Mouse (Mus musculus): ENCODE measurements around the gene Arl6ip4. TPM values are rescaled to one million over a fixed set of nuclear protein-coding genes. Genes with fewer than 3 reads are reported as not detected.

Gene Arl6ip4
- polyA plus RNA-seq (2016; fragmentation: Nextera tagmentation; extraction: Ambion mirVana): 94.1 and 100 TPM in 2 replicates

GRCm38 (mm10) chr5:124115990-124116845, at the start of gene Arl6ip4:
TSS of gene Arl6ip4 (plus strand) at chr5:124116089.
- H3K4me3 ChIP-seq: peak within 1 kb of the TSS; percentile 88
- H3K4me2 ChIP-seq: peak within 1 kb of the TSS; percentile 91
- ATAC-seq: no peak
- no peaks in the 10 kb centered on the region for H3K9me3 ChIP-seq (replicated peaks)
- peaks cover 55% of the 10 kb centered on the region for H3K36me3 ChIP-seq
- H3K4me1 ChIP-seq: peaks cover 76% of the 10 kb centered on the region
- H3K27ac ChIP-seq: peak within 1 kb of the TSS; percentile 78
- WGBS (ENCODE audit: insufficient replicate concordance): 1% methylated on average over 64 of the region's 64 CpGs
- H3K9ac ChIP-seq: peak within 1 kb of the TSS; percentile 95
- H3K27me3 ChIP-seq (replicated peaks): no peaks in the 10 kb centered on the region

- no peak overlapping the region for H3K4me3 ChIP-seq
- 74% methylated on average over 3 of the region's 3 CpGs for WGBS (ENCODE audit: insufficient replicate concordance)
- no peaks in the 10 kb centered on the region for H3K36me3 ChIP-seq
- H3K27me3 ChIP-seq (replicated peaks): no peaks in the 10 kb centered on the region
- no peak overlapping the region for H3K9ac ChIP-seq
- no peak for ATAC-seq
- H3K4me2 ChIP-seq: no peak overlapping the region
- H3K4me1 ChIP-seq: peaks cover 14% of the 10 kb centered on the region
- H3K9me3 ChIP-seq (replicated peaks): no peaks in the 10 kb centered on the region
- H3K27ac ChIP-seq: no peak overlapping the region
Measured at GRCm38 (mm10) chr5:124069657-124070056, 46.2 kb upstream of the Arl6ip4 start.

GRCm38 (mm10) chr5:124073682-124074081, 42.2 kb upstream of the Arl6ip4 start:
- H3K4me1 ChIP-seq: peaks cover 49% of the 10 kb centered on the region
- no peak overlapping the region for H3K27ac ChIP-seq
- H3K4me3 ChIP-seq: no peak overlapping the region
- H3K27me3 ChIP-seq (replicated peaks): no peaks in the 10 kb centered on the region
- ATAC-seq: no peak
- no peaks in the 10 kb centered on the region for H3K9me3 ChIP-seq (replicated peaks)
- WGBS (ENCODE audit: insufficient replicate concordance): 51% methylated on average over 9 of the region's 9 CpGs
- no peaks in the 10 kb centered on the region for H3K36me3 ChIP-seq
- H3K4me2 ChIP-seq: no peak overlapping the region
- no peak overlapping the region for H3K9ac ChIP-seq

- Histone ChIP-seq H3K4me3 (no peak overlapping the region), H3K9ac (no peak overlapping the region), H3K4me2 (0 out of 2 replicates have a peak overlapping the region, but pooled peaks have one; percentile 6), H3K4me1 (peaks cover 61% of the 10 kb centered on the region), H3K27ac (peak overlapping the region; percentile 46), H3K27me3 (replicated peaks) (no peaks in the 10 kb centered on the region), H3K36me3 (no peaks in the 10 kb centered on the region), H3K9me3 (replicated peaks) (no peaks in the 10 kb centered on the region)
- whole genome bisulfite sequencing (ENCODE audit: insufficient replicate concordance): 16% methylated on average over 10 of the region's 10 CpGs
- no peak for ATAC-seq
Measured at GRCm38 (mm10) chr5:124074845-124075307, 41.0 kb upstream of the Arl6ip4 start.

GRCm38 (mm10) chr5:124075716-124076115, 40.2 kb upstream of the Arl6ip4 start:
- H3K9ac ChIP-seq: no peak overlapping the region
- H3K4me1 ChIP-seq: peaks cover 70% of the 10 kb centered on the region
- no peaks in the 10 kb centered on the region for H3K27me3 ChIP-seq (replicated peaks)
- H3K4me2 ChIP-seq: no peak overlapping the region
- H3K9me3 ChIP-seq (replicated peaks): no peaks in the 10 kb centered on the region
- H3K36me3 ChIP-seq: no peaks in the 10 kb centered on the region
- ATAC-seq: no peak
- WGBS (ENCODE audit: insufficient replicate concordance): 54% methylated on average over 9 of the region's 9 CpGs
- H3K27ac ChIP-seq: peak overlapping the region; percentile 46; the same call in 1 of the 2 replicates
- H3K4me3 ChIP-seq: no peak overlapping the region

- H3K27ac ChIP-seq: peak overlapping the region; percentile 43; the same call in 1 of the 2 replicates
- H3K4me1 ChIP-seq: peaks cover 78% of the 10 kb centered on the region
Measured at GRCm38 (mm10) chr5:124076559-124076958, 39.3 kb upstream of the Arl6ip4 start.

GRCm38 (mm10) chr5:124077241-124077640, 38.6 kb upstream of the Arl6ip4 start:
- Histone ChIP-seq H3K36me3 (no peaks in the 10 kb centered on the region), H3K27ac (peak overlapping the region; percentile 43; the same call in 1 of the 2 replicates), H3K27me3 (replicated peaks) (no peaks in the 10 kb centered on the region), H3K4me2 (no peak overlapping the region), H3K4me1 (peaks cover 78% of the 10 kb centered on the region), H3K9ac (no peak overlapping the region), H3K9me3 (replicated peaks) (no peaks in the 10 kb centered on the region), H3K4me3 (no peak overlapping the region)
- no peak for ATAC-seq
- WGBS (ENCODE audit: insufficient replicate concordance): 61% methylated on average over 13 of the region's 13 CpGs

More at GRCm38 (mm10) chr5:124076559-124076958, 39.3 kb upstream of the Arl6ip4 start:
- H3K36me3 ChIP-seq: no peaks in the 10 kb centered on the region
- H3K4me3 ChIP-seq: no peak overlapping the region
- H3K27me3 ChIP-seq (replicated peaks): no peaks in the 10 kb centered on the region
- H3K4me2 ChIP-seq: no peak overlapping the region
- 52% methylated on average over 9 of the region's 9 CpGs for WGBS (ENCODE audit: insufficient replicate concordance)
- peak; percentile 43 for ATAC-seq
- H3K9ac ChIP-seq: no peak overlapping the region
- H3K9me3 ChIP-seq (replicated peaks): no peaks in the 10 kb centered on the region

GRCm38 (mm10) chr5:124077856-124078460, 37.9 kb upstream of the Arl6ip4 start:
- Histone ChIP-seq H3K4me1 (peaks cover 78% of the 10 kb centered on the region), H3K27me3 (replicated peaks) (no peaks in the 10 kb centered on the region), H3K4me2 (no peak overlapping the region), H3K36me3 (no peaks in the 10 kb centered on the region), H3K27ac (0 out of 2 replicates have a peak overlapping the region, but pooled peaks have one; percentile 3), H3K4me3 (no peak overlapping the region), H3K9me3 (replicated peaks) (no peaks in the 10 kb centered on the region), H3K9ac (no peak overlapping the region)
- 62% methylated on average over 6 of the region's 6 CpGs for WGBS (ENCODE audit: insufficient replicate concordance)
- ATAC-seq: no peak

- Histone ChIP-seq H3K27me3 (replicated peaks) (no peaks in the 10 kb centered on the region), H3K27ac (no peak overlapping the region), H3K4me3 (no peak overlapping the region), H3K4me1 (peaks cover 72% of the 10 kb centered on the region), H3K36me3 (no peaks in the 10 kb centered on the region), H3K9me3 (replicated peaks) (no peaks in the 10 kb centered on the region), H3K4me2 (no peak overlapping the region), H3K9ac (no peak overlapping the region)
- ATAC-seq: no peak
- WGBS (ENCODE audit: insufficient replicate concordance): 61% methylated on average over 9 of the region's 9 CpGs
Measured at GRCm38 (mm10) chr5:124078794-124079416, 37.0 kb upstream of the Arl6ip4 start.

GRCm38 (mm10) chr5:124079880-124080279, 36.0 kb upstream of the Arl6ip4 start:
- Histone ChIP-seq H3K27ac (no peak overlapping the region), H3K4me3 (no peak overlapping the region), H3K36me3 (no peaks in the 10 kb centered on the region), H3K27me3 (replicated peaks) (no peaks in the 10 kb centered on the region), H3K4me1 (peaks cover 69% of the 10 kb centered on the region), H3K9me3 (replicated peaks) (no peaks in the 10 kb centered on the region), H3K4me2 (no peak overlapping the region), H3K9ac (no peak overlapping the region)
- WGBS (ENCODE audit: insufficient replicate concordance): 66% methylated on average over 17 of the region's 17 CpGs
- ATAC-seq: no peak

- no peak overlapping the region for H3K27ac ChIP-seq
- ATAC-seq: no peak
- 76% methylated on average over 10 of the region's 10 CpGs for WGBS (ENCODE audit: insufficient replicate concordance)
Measured at GRCm38 (mm10) chr5:124082447-124082846, 33.4 kb upstream of the Arl6ip4 start.

More at GRCm38 (mm10) chr5:124082447-124082846, 33.4 kb upstream of the Arl6ip4 start:
- H3K36me3 ChIP-seq: no peaks in the 10 kb centered on the region
- H3K4me1 ChIP-seq: peaks cover 44% of the 10 kb centered on the region
- no peak overlapping the region for H3K4me2 ChIP-seq
- H3K4me3 ChIP-seq: no peak overlapping the region
- no peaks in the 10 kb centered on the region for H3K9me3 ChIP-seq (replicated peaks)
- H3K27me3 ChIP-seq (replicated peaks): 0 out of 2 replicates have a peak, but pooled peaks cover 3% of the 10 kb centered on the region
- no peak overlapping the region for H3K9ac ChIP-seq
